Mouse (Mus musculus) CH12.LX (cell line): ENCODE results near the gene Plppr3. TPM values are rescaled to one million over a fixed set of nuclear protein-coding genes. Genes with fewer than 3 reads are reported as not detected.
A peak's percentile ranks its signal among the peaks of the same experiment; 100 is the strongest.

Source experiments
- DNase-seq: peaks from one replicate; pipeline ENCODE4 v3.0.0-alpha.2; 2013; ENCODE audit errors: extremely low read depth
- H3K27ac ChIP-seq: 2 replicates; pipeline ENCODE4 v1.5.1; 2012; ENCODE audit warnings: low read depth, mild to moderate bottlenecking, control low read depth, moderate library complexity; ENCODE audit not compliant: insufficient read depth
- H3K27me3 ChIP-seq: replicated peaks from 2 replicates; pipeline ENCODE3; 2012; ENCODE audit warnings: inconsistent platforms
- H3K36me3 ChIP-seq, 2 experiments: replicated peaks in 1 of 2; 2 replicates each; pipeline versions ENCODE3 to v1.6.1; 2012; ENCODE audit warnings: inconsistent platforms in 1 of 2, low read length in 1 of 2, mild to moderate bottlenecking in 1 of 2, mixed read lengths in 1 of 2, moderate library complexity in 1 of 2; ENCODE audit not compliant: control insufficient read depth in 1 of 2, insufficient read depth in 1 of 2
- H3K4me1 ChIP-seq, 2 experiments: 2 replicates each; pipeline ENCODE4 v1.6.1; 2012; ENCODE audit warnings: inconsistent platforms in 1 of 2, moderate library complexity in 1 of 2; ENCODE audit not compliant: insufficient read depth in 2 of 2, control insufficient read depth in 1 of 2
- H3K4me2 ChIP-seq: 2 replicates; pipeline ENCODE4 v1.6.1; 2012; ENCODE audit warnings: low read depth, mild to moderate bottlenecking, control low read depth; ENCODE audit not compliant: poor library complexity, insufficient read depth, severe bottlenecking
- H3K4me3 ChIP-seq, 3 experiments: fragments of 150-350 bp in 1 of 3; sonication (generic) in 1 of 3; replicated peaks in 1 of 3; 2 replicates each; pipeline versions ENCODE3 to v1.5.1; 2011 to 2012; ENCODE audit warnings: low read depth in 2 of 3, low read length in 2 of 3, mild to moderate bottlenecking in 2 of 3, moderate library complexity in 2 of 3, control low read depth in 1 of 3, improper control_type of control experiment in 1 of 3, inconsistent platforms in 1 of 3, mixed read lengths in 1 of 3; ENCODE audit not compliant: poor library complexity in 1 of 3
- H3K79me2 ChIP-seq: replicated peaks from 2 replicates; pipeline ENCODE4 v1.6.1; 2012; ENCODE audit warnings: mild to moderate bottlenecking, moderate library complexity; ENCODE audit not compliant: control insufficient read depth, poor library complexity, insufficient read depth, severe bottlenecking; ENCODE audit errors: extremely low read depth
- H3K9ac ChIP-seq: 2 replicates; pipeline ENCODE4 v1.6.1; 2012; ENCODE audit warnings: low read depth, mild to moderate bottlenecking, control low read depth, moderate library complexity; ENCODE audit not compliant: insufficient read depth
- H3K9me3 ChIP-seq: replicated peaks from 2 replicates; pipeline ENCODE3; 2012; ENCODE audit warnings: low read length, inconsistent platforms, mixed read lengths
- BHLHE40 ChIP-seq: IDR thresholded peaks from 2 replicates; pipeline ENCODE4 v1.6.1; 2011; ENCODE audit warnings: mild to moderate bottlenecking, low read depth, low read length, improper control_type of control experiment
- CHD2 ChIP-seq: IDR thresholded peaks from 2 replicates; pipeline ENCODE4 v1.6.1; 2011; ENCODE audit warnings: low read length, improper control_type of control experiment
- CTCF ChIP-seq, 2 experiments: IDR thresholded peaks in 1 of 2; conservative IDR thresholded peaks in 1 of 2; 2 replicates each; pipeline ENCODE4 v1.5.1; 2011 to 2012; ENCODE audit warnings: low read depth in 2 of 2, low read length in 2 of 2, improper control_type of control experiment in 1 of 2, inconsistent platforms in 1 of 2, mild to moderate bottlenecking in 1 of 2, moderate library complexity in 1 of 2
- GABPA ChIP-seq: IDR thresholded peaks from 2 replicates; pipeline ENCODE4 v1.6.1; 2012; ENCODE audit warnings: low read depth, low read length, improper control_type of control experiment, inconsistent platforms; ENCODE audit not compliant: insufficient replicate concordance
- IRF4 ChIP-seq: IDR thresholded peaks from 2 replicates; pipeline ENCODE4 v1.6.1; 2014; ENCODE audit warnings: low read depth, mild to moderate bottlenecking, inconsistent platforms, low read length, improper control_type of control experiment
- MAZ ChIP-seq: IDR thresholded peaks from 2 replicates; pipeline ENCODE4 v1.6.1; 2012; ENCODE audit warnings: low read depth, mild to moderate bottlenecking, inconsistent platforms, low read length, improper control_type of control experiment, moderate library complexity
- MXI1 ChIP-seq: IDR thresholded peaks from 2 replicates; pipeline ENCODE4 v1.6.1; 2011; ENCODE audit warnings: mild to moderate bottlenecking, low read depth, low read length, improper control_type of control experiment
- MYC ChIP-seq: IDR thresholded peaks from 2 replicates; pipeline ENCODE4 v1.6.1; 2011; ENCODE audit warnings: low read depth, mild to moderate bottlenecking, improper control_type of control experiment, low read length
- NELFE ChIP-seq: IDR thresholded peaks from 2 replicates; pipeline ENCODE4 v1.6.1; 2011; ENCODE audit warnings: low read depth, low read length, improper control_type of control experiment
- NRF1 ChIP-seq: IDR thresholded peaks from 2 replicates; pipeline ENCODE4 v1.6.1; 2014; ENCODE audit warnings: low read depth, mild to moderate bottlenecking, inconsistent platforms, low read length, improper control_type of control experiment, moderate library complexity
- POLR2A ChIP-seq: IDR thresholded peaks from 2 replicates; pipeline ENCODE4 v1.6.1; 2011; ENCODE audit warnings: low read depth, mild to moderate bottlenecking, improper control_type of control experiment, low read length
- SIN3A ChIP-seq: IDR thresholded peaks from 2 replicates; pipeline ENCODE4 v1.6.1; 2012; ENCODE audit warnings: low read length, improper control_type of control experiment, inconsistent platforms
- TCF12 ChIP-seq: IDR thresholded peaks from 2 replicates; pipeline ENCODE4 v1.6.1; 2014; ENCODE audit warnings: low read depth, mild to moderate bottlenecking, inconsistent platforms, low read length, improper control_type of control experiment
- UBTF ChIP-seq: IDR thresholded peaks from 2 replicates; pipeline ENCODE4 v1.6.1; 2012; ENCODE audit warnings: low read depth, mild to moderate bottlenecking, inconsistent platforms, low read length, improper control_type of control experiment, moderate library complexity
- dilution Hi-C: fragments of 300-500 bp; cut with MboI; formaldehyde crosslinking; loops from 2 replicates; pipeline ENCODE4 v1.14.3; 2020; ENCODE audit warnings: low sequenced_read_pairs; ENCODE audit not compliant: extremely low pct_unique_long_range_greater_than_20kb, extremely low pct_ligation_motif_present
- in situ Hi-C: fragments of 300-500 bp; cut with MboI; formaldehyde crosslinking; loops from 3 replicates; pipeline ENCODE4 v1.14.3; 2019; ENCODE audit warnings: low sequenced_read_pairs, low pct_ligation_motif_present, low pct_unique_long_range_greater_than_20kb, mixed read lengths
- polyA plus RNA-seq: library from polyadenylated mRNA; unstranded; fragments of >175 nt; gene quantifications from 2 replicates; pipeline ENCODE4 v1.2.1, GENCODE M21; 2012; ENCODE audit warnings: low read depth; ENCODE audit not compliant: insufficient read length
- total RNA-seq, 2 experiments: library from RNA; depleted of rRNA; stranded (reverse); fragments of 300-350 nt in 1 of 2; fragments of >200 nt in 1 of 2; gene quantifications; 2 replicates each; pipeline ENCODE4 v1.2.3; 2012 to 2014

The Plppr3 gene
- total and polyA plus RNA-seq, 3 experiments, result 0.47 to 3.4 TPM; not detected in 1

- DNase-seq, result no peak
- H3K4me3 ChIP-seq, result peak overlapping the region; percentile 51 to 90 (median 58)
- H3K36me3 ChIP-seq, result peaks cover 16 to 24% of the 10 kb centered on the region in 2 experiments
- H3K79me2 ChIP-seq, result peaks cover 33% of the 10 kb centered on the region
- in situ Hi-C loops, result no loop called here
- TF ChIP-seq GABPA, result no peak
- TF ChIP-seq NRF1, result 0 out of 2 replicates have a peak, but pooled peaks have one; percentile 12
- TF ChIP-seq CTCF (conservative IDR thresholded peaks at IDR 0.05 in 1 of 2, IDR thresholded peaks at IDR 0.05 in 1 of 2; ENCODE audit: low read depth in 2 of 2, low read length in 2 of 2), result no peak
- TF ChIP-seq IRF4, result no peak
- 0 out of 2 replicates have a peak, but pooled peaks have one; percentile 9 for TF ChIP-seq BHLHE40
- TF ChIP-seq, all 38 proteins: peak for 2
- H3K4me1 ChIP-seq, result peaks cover 17 to 50% of the 10 kb centered on the region in 2 experiments
- H3K4me2 ChIP-seq, result peak overlapping the region; percentile 84
- H3K27ac ChIP-seq, result peak overlapping the region; percentile 96
- peak overlapping the region; percentile 97 for H3K9ac ChIP-seq
- no peaks in the 10 kb centered on the region for H3K9me3 ChIP-seq
- dilution Hi-C loops, result no loop called here
- H3K27me3 ChIP-seq, result no peaks in the 10 kb centered on the region
These were observed 21.6 kb downstream of the Plppr3 start for GRCm38 (mm10) chr10:79852827-79853226.

DNA sequence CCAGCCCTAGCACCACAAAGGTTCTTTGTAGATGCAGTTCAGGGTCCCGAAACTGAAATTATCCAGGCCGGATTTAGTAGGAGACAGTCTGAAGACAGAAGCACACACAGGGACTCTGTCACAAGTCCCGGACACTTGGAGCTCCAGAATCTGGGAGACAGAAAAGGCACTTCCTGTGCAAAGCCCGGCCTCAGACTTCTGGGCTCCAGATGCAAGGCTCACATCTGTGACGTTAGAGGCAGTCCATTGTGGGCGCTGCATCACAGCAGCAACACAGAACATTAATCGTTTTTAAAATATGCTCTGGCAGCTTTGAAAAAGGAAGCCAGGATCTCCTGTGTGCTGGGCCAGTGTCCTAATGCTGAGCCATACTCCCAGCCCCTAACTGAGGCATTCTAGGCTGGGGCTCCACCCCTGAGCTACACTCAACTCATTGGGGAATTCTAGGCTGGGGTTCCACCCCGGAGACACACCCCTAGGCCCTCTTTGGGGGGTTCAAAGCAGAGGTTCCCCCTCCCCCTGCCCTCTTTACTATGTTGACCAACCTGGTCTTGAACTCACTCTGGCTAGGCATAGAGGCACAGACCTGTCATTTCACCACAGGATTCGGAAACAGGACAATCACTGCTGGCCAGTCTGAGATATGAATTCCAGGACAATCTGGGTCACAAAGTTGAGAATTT, 22.2 kb downstream of the Plppr3 start:
- dilution Hi-C loops, result no loop called here
- H3K4me3 ChIP-seq, result peak overlapping the region; percentile 51 to 90 (median 58)
- H3K79me2 ChIP-seq, result peaks cover 27% of the 10 kb centered on the region
- in situ Hi-C loops, result no loop called here
- no peak for DNase-seq
- peaks cover 10 to 18% of the 10 kb centered on the region in 2 experiments for H3K36me3 ChIP-seq
- H3K27me3 ChIP-seq, result no peaks in the 10 kb centered on the region
- H3K4me1 ChIP-seq, result peaks cover 12 to 44% of the 10 kb centered on the region in 2 experiments
- TF ChIP-seq NELFE, result 0 out of 2 replicates have a peak, but pooled peaks have one; percentile 27
- 0 out of 2 replicates have a peak, but pooled peaks have one; percentile 34 for TF ChIP-seq POLR2A
- TF ChIP-seq TCF12, result peak; percentile 45; the same call in 1 of the 2 replicates
- no peak for TF ChIP-seq UBTF
- 0 out of 2 replicates have a peak, but pooled peaks have one; percentile 13 for TF ChIP-seq NRF1
- no peak for TF ChIP-seq MYC
- peak; percentile 63 for TF ChIP-seq CHD2
- TF ChIP-seq, all 38 proteins: peak for 5
- Histone ChIP-seq H3K9ac (peak overlapping the region; percentile 97), H3K4me2 (peak overlapping the region; percentile 84), H3K9me3 (no peaks in the 10 kb centered on the region), H3K27ac (peak overlapping the region; percentile 96)

- Histone ChIP-seq H3K9ac (peak overlapping the region; percentile 97), H3K27me3 (no peaks in the 10 kb centered on the region), H3K79me2 (peaks cover 21% of the 10 kb centered on the region), H3K4me1 (peaks cover 9 to 38% of the 10 kb centered on the region in 2 experiments), H3K9me3 (no peaks in the 10 kb centered on the region), H3K27ac (peak overlapping the region; percentile 96), H3K4me3 (peak overlapping the region; percentile 3 to 90 (median 51)), H3K36me3 (peaks cover 4 to 12% of the 10 kb centered on the region in 2 experiments), H3K4me2 (peak overlapping the region; percentile 84)
- TF ChIP-seq SIN3A (no peak), MYC (0 out of 2 replicates have a peak, but pooled peaks have one; percentile 9), UBTF (no peak), MAZ (0 out of 2 replicates have a peak, but pooled peaks have one; percentile 23), CHD2 (no peak), MXI1 (0 out of 2 replicates have a peak, but pooled peaks have one; percentile 34)
- dilution Hi-C loops, result no loop called here
- in situ Hi-C loops, result no loop called here
- DNase-seq, result no peak
These were observed 22.8 kb downstream of the Plppr3 start for GRCm38 (mm10) chr10:79851653-79852052.
